Comparison of ENCODE assay signal across 8 mouse cellular contexts in the genomic region with DNA sequence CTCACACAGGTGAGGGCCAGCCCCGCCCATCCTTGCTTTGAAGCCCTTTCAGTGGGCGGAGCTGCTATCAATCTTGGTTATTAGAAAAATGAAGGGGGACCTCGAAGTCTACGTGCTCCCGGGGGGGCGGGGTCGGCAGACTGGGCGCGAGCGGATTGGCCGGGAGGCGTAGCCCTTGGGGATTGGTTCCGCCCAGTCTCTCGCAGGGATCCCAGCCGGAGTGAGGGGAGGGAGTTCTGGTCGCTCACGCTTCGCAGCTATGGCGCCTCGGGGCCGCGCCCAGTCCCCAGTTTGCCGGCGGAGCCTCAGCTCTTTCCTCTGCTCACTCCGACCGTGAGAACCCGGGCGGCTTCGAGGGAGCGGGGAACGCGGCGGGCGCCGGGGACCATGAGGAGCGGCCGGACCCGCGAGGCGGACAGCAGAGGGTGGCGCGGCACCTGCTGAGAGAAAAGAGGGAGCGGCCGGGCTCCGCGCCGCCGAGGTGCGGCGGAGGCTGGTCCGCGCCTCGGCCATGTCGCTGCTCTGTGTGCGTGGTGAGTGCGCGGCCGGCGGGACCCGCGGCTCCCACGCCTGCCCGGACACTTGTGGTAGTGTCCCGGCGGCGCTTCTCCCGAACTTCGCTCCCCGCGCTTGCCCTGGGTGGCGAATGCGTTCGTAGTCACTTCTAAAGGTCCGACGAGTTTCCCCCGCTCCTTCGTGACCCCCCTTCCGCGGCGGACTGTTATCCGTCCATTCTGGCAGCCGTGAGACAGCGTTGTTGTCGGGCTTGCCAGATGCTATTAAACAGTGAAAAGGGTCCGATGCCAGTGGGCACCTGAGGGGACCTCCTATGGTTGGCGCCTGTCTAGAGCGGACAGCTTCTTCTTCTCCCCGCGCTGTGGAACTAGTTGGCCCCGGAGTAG. TPM values are rescaled to one million over a fixed set of nuclear protein-coding genes. Genes with fewer than 3 reads are reported as not detected.
DNase-seq lines count a peak whose midpoint lies in the region; ATAC-seq lines count a peak whose summit lies in the region.

A gene (plus strand): TSS at position 201 of the 902 bp plus-strand sequence.

- under 1% methylated on average over 89 of the region's 90 CpGs for WGBS in hindbrain, embryonic 12.5 days

- peak within 1 kb of the TSS; percentile 74 for H3K4me3 ChIP-seq in hindbrain, embryonic 12.5 days

- H3K9me3 ChIP-seq in hindbrain, embryonic 12.5 days (replicated peaks) = no peaks in the 10 kb centered on the region

- H3K27me3 ChIP-seq in hindbrain, embryonic 12.5 days = no peaks in the 10 kb centered on the region; the same call in 1 of the 2 replicates

- H3K9ac ChIP-seq in hindbrain, embryonic 12.5 days = peak within 1 kb of the TSS; percentile 75

- peak; percentile 97 for DNase-seq in ZHBTc4 (ENCODE audit: low read depth, low spot score)
- DNase-seq in cerebellum, postnatal 36 days = peak; percentile 88 to 94
- DNase-seq in frontal cortex, postnatal 25 days (ENCODE audit: low spot score in 2 of 2) = peak; percentile 65 to 73
- peak; percentile 88 to 90 for DNase-seq in layer of hippocampus, postnatal 36 days
- DNase-seq in lung, postnatal 25 days (ENCODE audit: low spot score) = peak; percentile 96
- DNase-seq in retina, postnatal 1 day = peak; percentile 98
- peak; percentile 64 for DNase-seq in thymus, postnatal 4 days

- no peaks in the 10 kb centered on the region for H3K4me1 ChIP-seq in hindbrain, embryonic 12.5 days

- peak within 1 kb of the TSS; percentile 87 for H3K27ac ChIP-seq in hindbrain, embryonic 12.5 days

- H3K4me2 ChIP-seq in hindbrain, embryonic 12.5 days (replicated peaks) = peak within 1 kb of the TSS; percentile 63

- no peaks in the 10 kb centered on the region for H3K36me3 ChIP-seq in hindbrain, embryonic 12.5 days

- ATAC-seq in hindbrain, embryonic 12.5 days (ENCODE audit: low FRiP score) = peak; percentile 97

RNA-seq across cellular contexts. Expression of the gene that starts here (rescaled TPM):
- 27.8 and 29.4 TPM in 2 replicates for polyA plus RNA-seq in hindbrain, embryonic 12.5 days (2016; fragmentation: Nextera tagmentation; extraction: Ambion mirVana)
- total RNA-seq in layer of hippocampus, postnatal 36 days (2021) = 10 to 100 TPM; 39.1 to 42.1 TPM

Comparison
In these comparisons a context has a peak if more than half of its experiments do, and no peak if none do; other contexts are left out.
1. Peak in every context shown above with its lines: DNase-seq, ATAC-seq, H3K4me3 ChIP-seq and H3K27ac ChIP-seq.